Mouse (Mus musculus) G1E (cell line): ENCODE measurements around the gene Ssbp3. TPM values are rescaled to one million over a fixed set of nuclear protein-coding genes. Genes with fewer than 3 reads are reported as not detected.

Experiments used
- ATAC-seq: 2 replicates; pipeline ENCODE4 v1.8.0; 2016; ENCODE audit warnings: mild to moderate bottlenecking; ENCODE audit not compliant: insufficient number of reproducible peaks, poor library complexity, low FRiP score, severe bottlenecking; ENCODE audit errors: extremely low read depth
- DNase-seq: peaks from one replicate; pipeline ENCODE4 v3.0.0; 2012; ENCODE audit warnings: low spot score
- H3K27me3 ChIP-seq: 2 replicates; pipeline ENCODE4 v1.6.1; 2012; ENCODE audit warnings: mild to moderate bottlenecking, low read length, inconsistent platforms; ENCODE audit not compliant: insufficient read depth
- H3K36me3 ChIP-seq: replicated peaks from 2 replicates; pipeline ENCODE3; 2012; ENCODE audit warnings: mild to moderate bottlenecking, inconsistent platforms
- H3K4me1 ChIP-seq: 2 replicates; pipeline ENCODE4 v1.6.1; 2012; ENCODE audit warnings: low read depth, low read length, inconsistent platforms, mixed read lengths; ENCODE audit not compliant: insufficient read depth
- H3K4me3 ChIP-seq: 2 replicates; pipeline ENCODE4 v1.5.1; 2012; ENCODE audit warnings: low read depth, mild to moderate bottlenecking, inconsistent platforms, low read length, moderate library complexity, mixed read lengths
- H3K9me3 ChIP-seq: replicated peaks from 2 replicates; pipeline ENCODE4 v1.6.1; 2012; ENCODE audit warnings: inconsistent platforms
- CTCF ChIP-seq: IDR thresholded peaks from 2 replicates; pipeline ENCODE4 v1.5.1; 2012; ENCODE audit warnings: low read depth, low read length, inconsistent platforms, mixed read lengths
- GATA1 ChIP-seq: IDR thresholded peaks from 2 replicates; pipeline ENCODE4 v1.6.1; 2012; ENCODE audit warnings: borderline replicate concordance, low read length, inconsistent platforms, mixed read lengths
- GATA2 ChIP-seq: IDR thresholded peaks from 2 replicates; pipeline ENCODE4 v1.6.1; 2012; ENCODE audit warnings: low read depth, low read length, inconsistent platforms, borderline replicate concordance
- POLR2AphosphoS5 ChIP-seq: IDR thresholded peaks from 2 replicates; pipeline ENCODE4 v1.6.1; 2012; ENCODE audit warnings: low read depth, low read length, inconsistent platforms; ENCODE audit not compliant: insufficient replicate concordance
- TAL1 ChIP-seq: conservative IDR thresholded peaks from 2 replicates; pipeline ENCODE4 v1.6.1; 2012; ENCODE audit warnings: low read depth, low read length, inconsistent platforms, mixed read lengths
- polyA plus RNA-seq: library from polyadenylated mRNA; stranded (reverse); fragments of >175 nt; gene quantifications from 2 replicates; pipeline ENCODE4 v1.2.3, GENCODE M21; 2012
- total RNA-seq, 2 experiments: library from RNA; stranded (forward) in 1 of 2; stranded (reverse) in 1 of 2; fragments of 200-1000 nt in 1 of 2; fragments of >200 nt in 1 of 2; fragmentation: Nextera tagmentation in 1 of 2; gene quantifications; 2 replicates each; pipeline ENCODE4 v1.2.3; 2014 to 2017

Gene Ssbp3
- total and polyA plus RNA-seq, 3 experiments: 46.6 to 685 (median 232) TPM

DNA sequence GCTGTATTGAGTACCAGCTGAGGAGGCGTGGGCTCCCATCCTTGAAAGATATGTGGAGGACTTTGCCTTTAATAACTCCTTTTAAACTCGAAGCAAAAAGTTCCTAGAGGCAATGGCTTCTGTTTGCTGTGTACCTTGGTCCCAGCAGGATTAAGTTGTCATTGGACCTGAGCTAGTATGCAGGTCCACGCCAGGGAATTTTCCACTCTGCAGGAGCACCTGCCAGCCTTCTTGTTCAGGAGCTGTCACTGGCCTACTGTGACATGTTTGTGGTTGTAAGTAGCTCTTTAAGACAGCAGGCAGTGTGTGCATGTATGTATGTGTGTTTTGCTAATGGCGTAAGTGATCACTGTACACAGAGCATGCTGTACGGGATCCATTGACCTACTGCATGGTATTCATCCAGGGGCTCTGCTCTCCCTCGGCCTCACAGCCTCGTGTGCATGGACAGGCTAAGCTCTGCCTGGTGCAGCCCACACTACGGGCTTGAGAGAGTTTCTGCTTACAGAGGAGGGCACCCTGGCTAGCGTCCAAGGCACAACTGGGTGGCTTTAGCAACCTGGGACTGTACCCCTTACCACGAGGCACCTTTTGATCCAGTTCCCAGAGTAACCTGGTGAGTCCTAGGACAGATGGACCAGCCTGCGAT is 92.1 kb downstream of the Ssbp3 start:
- peaks cover 85% of the 10 kb centered on the region for H3K36me3 ChIP-seq
- H3K4me1 ChIP-seq: peaks cover 98% of the 10 kb centered on the region
- no peaks in the 10 kb centered on the region for H3K27me3 ChIP-seq
- TF ChIP-seq TAL1: no peak
- no peak for TF ChIP-seq POLR2AphosphoS5
- TF ChIP-seq GATA1: no peak
- no peak for TF ChIP-seq CTCF
- TF ChIP-seq GATA2: no peak
- DNase-seq (no peak), ATAC-seq (no peak)
- 0 out of 2 replicates have a peak overlapping the region, but pooled peaks have one; percentile 4 for H3K4me3 ChIP-seq
- no peaks in the 10 kb centered on the region for H3K9me3 ChIP-seq

DNA sequence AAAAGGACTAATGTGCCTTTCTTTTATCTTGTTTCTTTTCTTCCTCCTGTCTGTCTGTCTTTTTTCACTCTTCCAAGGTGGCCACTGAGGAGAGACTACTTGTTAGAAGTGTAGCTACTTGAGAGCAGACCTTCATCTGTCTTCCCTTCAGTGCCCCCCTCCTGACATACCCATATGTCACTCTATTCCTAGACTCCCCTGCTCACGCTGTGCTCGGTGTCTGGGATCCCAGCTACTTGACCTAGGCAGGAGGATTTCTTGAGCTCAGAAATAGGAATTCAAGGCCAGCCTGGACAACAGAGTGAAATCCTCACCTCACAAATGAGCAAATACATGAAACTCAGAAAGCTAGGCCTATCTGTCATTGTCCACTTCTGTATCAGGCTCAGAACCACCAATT is 92.7 kb downstream of the Ssbp3 start:
- DNase-seq: no peak
- no peak overlapping the region for H3K4me3 ChIP-seq
- peaks cover 79% of the 10 kb centered on the region for H3K36me3 ChIP-seq
- H3K4me1 ChIP-seq: peaks cover 98% of the 10 kb centered on the region
- no peaks in the 10 kb centered on the region for H3K27me3 ChIP-seq
- ATAC-seq: no peak
- no peaks in the 10 kb centered on the region for H3K9me3 ChIP-seq
- TF ChIP-seq POLR2AphosphoS5 (no peak), GATA1 (no peak), TAL1 (no peak), GATA2 (no peak), CTCF (no peak)

DNA sequence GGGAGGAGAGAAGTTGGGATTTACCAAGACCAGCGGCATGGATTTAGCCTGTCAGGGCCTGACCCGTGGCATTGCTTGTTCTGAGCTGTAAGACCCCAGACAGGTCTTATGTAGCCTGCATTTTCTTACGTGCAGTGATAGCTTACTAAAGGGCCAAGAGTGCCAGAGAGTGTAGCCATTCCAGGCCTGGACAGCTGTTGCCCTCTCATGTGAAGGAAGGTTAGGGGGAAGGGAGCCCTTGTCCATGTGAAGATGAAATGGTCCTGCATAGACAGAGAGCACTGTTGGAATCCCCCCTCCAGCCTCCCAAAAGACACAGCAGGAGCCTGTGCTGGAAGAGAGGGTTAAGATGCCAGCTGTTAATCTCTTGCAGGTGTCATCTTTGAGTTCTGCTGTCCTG is 93.3 kb downstream of the Ssbp3 start:
- no peak for DNase-seq
- H3K27me3 ChIP-seq: no peaks in the 10 kb centered on the region
- no peaks in the 10 kb centered on the region for H3K9me3 ChIP-seq
- H3K36me3 ChIP-seq: peaks cover 80% of the 10 kb centered on the region
- H3K4me1 ChIP-seq: peaks cover 98% of the 10 kb centered on the region
- no peak overlapping the region; the same call in 1 of the 2 replicates for H3K4me3 ChIP-seq
- no peak for ATAC-seq
- TF ChIP-seq GATA1 (no peak), CTCF (no peak), POLR2AphosphoS5 (no peak), GATA2 (no peak), TAL1 (no peak)

DNA sequence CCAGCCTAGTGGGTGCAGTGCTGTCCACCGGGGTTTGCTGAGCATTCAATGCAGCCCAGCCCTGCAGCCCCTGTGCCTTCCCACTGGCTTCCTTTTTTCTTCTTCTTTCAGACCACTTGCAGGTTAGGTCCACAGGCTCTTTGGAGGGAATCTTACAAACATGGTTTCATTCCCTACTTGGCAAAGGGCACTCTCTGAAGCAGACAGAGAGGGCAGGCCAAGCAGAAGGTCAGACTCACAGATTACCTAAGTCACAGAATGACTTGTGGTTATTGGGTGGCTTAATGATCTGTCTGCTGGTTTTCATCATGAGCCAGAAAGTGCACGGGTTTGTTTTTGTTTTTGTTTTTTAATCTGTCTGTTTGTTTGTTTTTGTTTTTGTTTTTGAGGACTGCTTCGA is 93.8 kb downstream of the Ssbp3 start:
- no peak for DNase-seq

DNA sequence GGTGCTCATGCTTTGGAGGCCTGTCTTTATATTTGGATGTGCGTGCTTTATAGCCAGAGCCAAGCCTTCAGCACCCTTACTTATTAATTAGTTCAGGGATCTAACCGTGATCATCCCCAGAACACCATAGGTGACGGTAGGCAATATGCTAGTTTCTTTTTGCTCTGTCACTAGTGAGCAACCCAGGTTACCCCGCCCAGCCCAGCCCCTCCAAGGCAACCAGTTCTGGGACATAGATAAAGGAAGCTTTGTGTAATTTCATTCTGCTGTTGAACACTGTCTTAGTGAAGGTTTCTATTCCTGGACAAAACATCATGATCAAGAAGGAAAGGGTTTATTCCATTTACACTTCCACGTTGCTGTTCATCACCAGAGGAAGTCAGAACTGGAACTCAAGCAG is 94.7 kb downstream of the Ssbp3 start:
- Histone ChIP-seq H3K4me3 (peak overlapping the region; percentile 25; the same call in 1 of the 2 replicates), H3K36me3 (peaks cover 80% of the 10 kb centered on the region), H3K27me3 (no peaks in the 10 kb centered on the region), H3K9me3 (no peaks in the 10 kb centered on the region), H3K4me1 (peaks cover 98% of the 10 kb centered on the region)
- DNase-seq (no peak), ATAC-seq (no peak)
- TF ChIP-seq GATA1 (no peak), TAL1 (no peak), GATA2 (no peak), CTCF (no peak), POLR2AphosphoS5 (no peak)

More for the DNA sequence above, 93.8 kb downstream of the Ssbp3 start:
- no peaks in the 10 kb centered on the region for H3K27me3 ChIP-seq
- no peak for TF ChIP-seq POLR2AphosphoS5
- TF ChIP-seq CTCF: no peak
- no peak for TF ChIP-seq TAL1
- no peak for TF ChIP-seq GATA2
- no peak for TF ChIP-seq GATA1
- H3K4me3 ChIP-seq: no peak overlapping the region; the same call in 1 of the 2 replicates
- no peak for ATAC-seq
- H3K36me3 ChIP-seq: peaks cover 80% of the 10 kb centered on the region
- H3K4me1 ChIP-seq: peaks cover 98% of the 10 kb centered on the region
- H3K9me3 ChIP-seq: no peaks in the 10 kb centered on the region

DNA sequence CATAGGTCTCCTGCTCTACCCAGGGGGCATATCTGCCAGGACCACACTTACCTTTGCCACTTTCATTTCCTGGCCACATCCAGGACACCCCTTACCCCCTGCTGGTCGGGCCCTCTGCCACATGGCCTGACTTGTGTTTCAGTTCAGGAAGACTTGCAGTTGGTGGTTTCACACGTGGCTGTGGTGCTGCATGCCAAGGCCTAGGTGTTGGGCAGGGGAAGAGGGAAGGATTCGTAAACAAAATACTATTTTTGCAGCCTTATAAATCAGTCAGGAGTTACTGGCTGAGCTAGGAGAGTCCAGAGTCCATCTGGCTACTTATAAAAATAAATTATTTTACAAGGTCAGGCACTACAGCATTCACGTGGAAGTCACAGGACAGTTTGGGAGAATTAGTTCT is 95.7 kb downstream of the Ssbp3 start:
- H3K4me1 ChIP-seq: peaks cover 97% of the 10 kb centered on the region
- peaks cover 80% of the 10 kb centered on the region for H3K36me3 ChIP-seq
- ATAC-seq (no peak), DNase-seq (no peak)
- no peaks in the 10 kb centered on the region for H3K27me3 ChIP-seq
- H3K4me3 ChIP-seq: peak overlapping the region; percentile 39; the same call in 1 of the 2 replicates
- H3K9me3 ChIP-seq: no peaks in the 10 kb centered on the region
- TF ChIP-seq POLR2AphosphoS5: no peak
- TF ChIP-seq GATA2: no peak
- no peak for TF ChIP-seq GATA1
- TF ChIP-seq CTCF: no peak
- TF ChIP-seq TAL1: no peak
